Mouse (Mus musculus): ENCODE data around the gene Plagl1. TPM values are rescaled to one million over a fixed set of nuclear protein-coding genes. Genes with fewer than 3 reads are reported as not detected.

Gene Plagl1
- polyA plus RNA-seq, 1 experiment from 2014 or later: 22.6 TPM

DNA sequence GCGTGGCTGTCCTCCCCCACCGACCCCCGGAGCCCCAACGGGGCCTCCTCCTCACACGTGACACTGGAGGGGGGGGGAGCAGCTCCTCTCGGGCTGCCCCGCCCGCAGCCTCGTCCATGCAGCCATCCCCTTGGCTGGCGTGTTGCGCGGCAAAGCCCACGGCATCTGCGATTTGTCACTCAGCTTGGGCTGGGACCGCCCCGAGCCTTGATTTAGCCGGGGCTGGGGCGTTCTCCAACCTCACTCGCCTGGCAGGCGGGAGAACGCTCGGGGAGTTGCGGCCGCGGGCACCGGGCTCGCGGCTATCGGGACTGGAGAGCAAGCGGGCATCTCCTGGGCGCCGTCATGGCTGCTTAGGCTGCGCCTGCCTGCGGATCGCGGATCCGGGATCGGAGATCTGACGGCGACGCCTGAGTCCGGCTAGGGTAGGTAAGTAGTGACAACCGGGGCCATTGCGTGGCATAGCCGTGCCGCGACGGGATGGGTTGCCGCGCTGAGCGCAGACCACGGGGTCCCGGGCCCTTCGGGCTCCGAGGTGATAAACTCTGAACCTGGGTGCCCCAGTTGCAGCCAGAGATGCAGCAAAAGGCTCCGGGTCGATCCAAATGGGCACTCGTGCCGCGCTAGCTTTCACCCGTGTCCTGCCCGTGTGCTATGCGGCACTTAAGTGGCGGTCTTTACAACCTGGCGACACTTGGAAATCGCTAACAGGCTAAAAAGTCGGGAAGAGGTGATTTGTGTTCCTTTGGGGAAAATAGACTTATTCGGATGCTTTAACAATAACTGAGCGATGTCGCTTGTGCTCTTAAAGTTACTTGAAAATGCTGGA is 30.5 kb downstream of the Plagl1 start:
- no peak overlapping the region for H3K9ac ChIP-seq
- 46% methylated on average over 70 of the region's 70 CpGs for WGBS (ENCODE audit: insufficient replicate concordance)
- no peaks in the 10 kb centered on the region for H3K4me1 ChIP-seq (replicated peaks)
- peak overlapping the region; percentile 42 for H3K4me3 ChIP-seq (replicated peaks)
- H3K9me3 ChIP-seq (replicated peaks): no peaks in the 10 kb centered on the region
- H3K27me3 ChIP-seq: peaks cover 37% of the 10 kb centered on the region
- no peak overlapping the region for H3K27ac ChIP-seq (replicated peaks)
- H3K4me2 ChIP-seq: peak overlapping the region; percentile 60
- peak; percentile 47 for ATAC-seq (ENCODE audit: insufficient read depth)
- H3K36me3 ChIP-seq (replicated peaks): no peaks in the 10 kb centered on the region

DNA sequence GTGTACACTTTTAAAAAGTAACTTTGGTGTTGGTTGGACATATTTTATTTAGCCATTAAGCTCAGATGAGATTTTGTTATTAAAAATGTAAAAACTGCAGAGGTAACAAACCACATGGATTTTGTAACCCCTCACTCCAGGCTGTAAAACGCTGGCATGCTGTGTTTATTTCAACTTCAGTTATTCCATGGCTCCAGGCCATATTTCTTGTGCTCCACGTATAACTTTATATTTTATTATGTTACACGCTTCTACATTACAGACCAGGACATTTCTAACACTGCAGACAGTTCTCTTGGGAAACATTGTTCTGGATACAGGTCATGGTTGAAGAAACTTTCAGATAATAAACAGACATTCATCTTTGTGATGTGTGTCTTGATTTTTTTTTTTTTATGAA is 32.7 kb downstream of the Plagl1 start:
- Histone ChIP-seq H3K9me3 (replicated peaks) (no peaks in the 10 kb centered on the region), H3K4me2 (no peak overlapping the region), H3K9ac (no peak overlapping the region), H3K4me1 (replicated peaks) (no peaks in the 10 kb centered on the region), H3K27me3 (peaks cover 37% of the 10 kb centered on the region), H3K4me3 (replicated peaks) (no peak overlapping the region), H3K36me3 (replicated peaks) (no peaks in the 10 kb centered on the region), H3K27ac (replicated peaks) (no peak overlapping the region)
- 60% methylated on average over 3 of the region's 3 CpGs for WGBS (ENCODE audit: insufficient replicate concordance)
- ATAC-seq (ENCODE audit: insufficient read depth): no peak

DNA sequence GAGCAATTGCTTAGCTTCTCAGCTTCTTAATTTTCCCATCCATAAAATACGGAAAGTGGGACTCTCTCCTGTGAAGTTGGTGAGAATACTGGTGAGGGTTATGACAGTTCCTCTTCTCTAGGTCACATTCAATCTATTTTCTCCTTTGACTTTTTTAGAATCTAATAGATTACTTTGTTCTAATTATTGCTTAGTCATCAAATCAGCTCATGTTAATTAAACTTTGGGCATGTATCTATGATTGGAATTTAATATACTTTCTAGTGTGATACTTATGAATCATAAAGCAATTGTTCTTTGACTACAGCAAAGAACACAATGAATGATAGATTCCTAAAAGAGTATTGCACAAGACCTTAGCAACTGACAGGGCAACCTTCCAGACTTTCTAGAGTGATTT is 38.6 kb downstream of the Plagl1 start:
- Histone ChIP-seq H3K4me3 (replicated peaks) (no peak overlapping the region), H3K36me3 (replicated peaks) (no peaks in the 10 kb centered on the region), H3K27ac (replicated peaks) (no peak overlapping the region), H3K4me1 (replicated peaks) (no peaks in the 10 kb centered on the region), H3K9me3 (replicated peaks) (no peaks in the 10 kb centered on the region), H3K27me3 (no peaks in the 10 kb centered on the region), H3K9ac (no peak overlapping the region), H3K4me2 (no peak overlapping the region)
- 51% methylated on average over 1 of the region's 1 CpGs for WGBS (ENCODE audit: insufficient replicate concordance)
- no peak for ATAC-seq (ENCODE audit: insufficient read depth)

DNA sequence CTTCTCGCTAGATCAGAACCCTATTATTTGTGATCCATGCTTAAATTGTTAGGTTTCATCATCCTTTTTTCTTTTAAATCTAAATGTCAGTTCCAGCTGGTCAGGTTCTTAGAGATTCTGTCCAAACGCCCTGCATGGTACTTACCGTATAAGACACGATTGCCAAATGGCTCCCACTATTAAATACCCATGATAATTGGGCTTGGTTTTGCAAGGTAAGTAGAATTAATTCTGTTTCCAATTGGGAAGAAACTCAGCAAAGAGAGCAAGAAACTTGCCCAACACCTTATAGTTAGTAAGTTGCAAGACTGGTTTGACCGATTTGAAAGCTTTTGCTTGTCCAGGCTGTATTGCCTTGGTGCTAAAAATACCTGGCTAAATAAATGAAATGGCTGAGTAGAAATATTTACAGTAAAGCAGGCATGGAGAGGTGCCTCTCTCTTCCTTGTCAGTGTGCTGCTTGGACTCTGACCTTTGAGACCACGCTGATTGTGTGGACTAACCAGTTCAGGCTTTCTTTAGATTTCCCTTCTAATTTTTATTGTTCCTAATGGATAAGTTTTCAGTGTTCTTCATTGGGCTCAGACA is 39.9 kb downstream of the Plagl1 start:
- no peak overlapping the region for H3K9ac ChIP-seq
- H3K27ac ChIP-seq (replicated peaks): no peak overlapping the region
- no peaks in the 10 kb centered on the region for H3K9me3 ChIP-seq (replicated peaks)
- H3K36me3 ChIP-seq (replicated peaks): no peaks in the 10 kb centered on the region
- no peaks in the 10 kb centered on the region for H3K27me3 ChIP-seq
- H3K4me2 ChIP-seq: no peak overlapping the region
- 66% methylated on average over 6 of the region's 6 CpGs for WGBS (ENCODE audit: insufficient replicate concordance)
- no peak overlapping the region for H3K4me3 ChIP-seq (replicated peaks)
- no peak for ATAC-seq (ENCODE audit: insufficient read depth)
- H3K4me1 ChIP-seq (replicated peaks): no peaks in the 10 kb centered on the region

DNA sequence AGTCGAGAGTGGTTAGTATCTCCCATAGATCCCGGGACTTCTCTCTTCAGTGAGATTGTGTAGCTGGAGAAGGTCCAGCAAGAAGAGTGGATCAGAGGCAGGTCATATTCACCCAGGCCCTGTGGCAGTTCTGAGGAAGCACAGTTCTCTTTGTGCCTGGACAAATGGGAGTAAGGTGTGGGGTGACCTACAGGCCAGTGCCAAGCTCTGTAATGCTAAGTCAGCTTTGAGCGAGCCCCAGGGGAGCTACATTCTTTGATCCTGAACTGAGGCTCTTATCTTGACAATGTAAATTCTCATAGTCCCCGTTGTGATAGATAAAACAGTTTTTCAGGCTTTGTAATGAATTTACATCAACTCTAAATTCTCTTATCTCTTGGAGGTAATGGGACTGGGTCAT is 42.1 kb downstream of the Plagl1 start:
- no peaks in the 10 kb centered on the region for H3K36me3 ChIP-seq (replicated peaks)
- H3K4me3 ChIP-seq (replicated peaks): no peak overlapping the region
- 52% methylated on average over 4 of the region's 4 CpGs for WGBS (ENCODE audit: insufficient replicate concordance)
- H3K4me1 ChIP-seq (replicated peaks): no peaks in the 10 kb centered on the region
- no peak overlapping the region for H3K27ac ChIP-seq (replicated peaks)
- no peaks in the 10 kb centered on the region for H3K27me3 ChIP-seq
- H3K9ac ChIP-seq: no peak overlapping the region
- no peak overlapping the region for H3K4me2 ChIP-seq
- no peaks in the 10 kb centered on the region for H3K9me3 ChIP-seq (replicated peaks)
- no peak for ATAC-seq (ENCODE audit: insufficient read depth)

DNA sequence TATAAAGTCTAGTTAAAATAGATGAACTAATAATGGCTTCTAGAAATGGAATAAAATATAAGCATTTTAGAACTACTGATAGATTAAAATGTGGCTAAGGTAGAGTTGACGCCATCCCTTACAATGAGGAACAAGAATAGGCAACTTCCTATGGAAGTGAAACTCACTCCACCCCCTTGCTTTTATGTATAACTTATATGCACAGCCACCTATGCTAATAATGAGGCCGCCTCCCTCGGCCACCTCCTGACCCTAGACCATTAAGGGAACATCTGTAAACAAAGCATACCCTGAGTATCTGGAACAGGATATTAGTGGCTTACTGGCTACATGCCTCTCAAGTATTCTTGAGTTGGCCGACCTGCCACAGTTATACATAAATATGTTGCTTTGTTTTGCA is 43.5 kb downstream of the Plagl1 start:
- Histone ChIP-seq H3K27ac (replicated peaks) (no peak overlapping the region), H3K9me3 (replicated peaks) (no peaks in the 10 kb centered on the region), H3K27me3 (no peaks in the 10 kb centered on the region), H3K4me2 (no peak overlapping the region), H3K4me1 (replicated peaks) (no peaks in the 10 kb centered on the region), H3K9ac (no peak overlapping the region), H3K36me3 (replicated peaks) (no peaks in the 10 kb centered on the region), H3K4me3 (replicated peaks) (no peak overlapping the region)
- ATAC-seq (ENCODE audit: insufficient read depth): no peak
- WGBS (ENCODE audit: insufficient replicate concordance): 50% methylated on average over 4 of the region's 4 CpGs

DNA sequence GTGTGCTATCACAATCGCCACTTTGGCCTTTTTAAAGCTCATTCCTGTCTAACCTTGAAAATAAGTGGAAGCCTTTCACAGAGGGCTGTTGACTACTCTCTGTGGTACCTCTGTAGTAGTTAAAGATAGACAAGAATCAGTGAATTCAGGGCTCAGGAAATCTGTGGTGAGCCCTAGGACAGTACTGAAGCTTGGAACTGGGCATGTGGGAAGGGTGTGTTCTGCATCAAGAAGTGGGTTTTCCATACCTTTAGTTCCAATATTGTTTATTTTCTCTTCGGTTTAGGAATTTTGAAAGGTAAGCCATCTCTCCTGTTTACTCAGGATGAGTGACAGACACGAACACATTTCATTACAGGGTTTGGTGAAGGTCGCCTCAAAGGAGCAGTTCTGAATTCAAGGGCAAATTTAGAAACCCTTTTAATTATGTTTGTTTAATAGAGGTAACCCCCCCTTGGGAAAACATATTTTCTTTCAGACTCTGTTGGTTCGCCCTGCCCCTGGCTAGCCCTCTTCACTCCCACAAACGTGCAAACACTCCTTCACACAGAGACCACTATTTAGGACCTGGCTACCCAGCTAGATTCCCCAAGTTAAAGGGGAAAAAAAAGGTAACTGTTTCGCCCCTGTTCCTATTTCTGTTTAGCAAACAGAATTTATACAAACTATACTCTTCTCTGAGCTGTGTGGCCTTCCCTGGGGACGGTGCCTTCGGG is 46.8 kb downstream of the Plagl1 start:
- Histone ChIP-seq H3K9me3 (replicated peaks) (no peaks in the 10 kb centered on the region), H3K4me2 (no peak overlapping the region), H3K27ac (replicated peaks) (no peak overlapping the region), H3K36me3 (replicated peaks) (no peaks in the 10 kb centered on the region), H3K4me3 (replicated peaks) (no peak overlapping the region), H3K4me1 (replicated peaks) (no peaks in the 10 kb centered on the region), H3K9ac (no peak overlapping the region), H3K27me3 (no peaks in the 10 kb centered on the region)
- no peak for ATAC-seq (ENCODE audit: insufficient read depth)
- WGBS (ENCODE audit: insufficient replicate concordance): 61% methylated on average over 9 of the region's 9 CpGs

DNA sequence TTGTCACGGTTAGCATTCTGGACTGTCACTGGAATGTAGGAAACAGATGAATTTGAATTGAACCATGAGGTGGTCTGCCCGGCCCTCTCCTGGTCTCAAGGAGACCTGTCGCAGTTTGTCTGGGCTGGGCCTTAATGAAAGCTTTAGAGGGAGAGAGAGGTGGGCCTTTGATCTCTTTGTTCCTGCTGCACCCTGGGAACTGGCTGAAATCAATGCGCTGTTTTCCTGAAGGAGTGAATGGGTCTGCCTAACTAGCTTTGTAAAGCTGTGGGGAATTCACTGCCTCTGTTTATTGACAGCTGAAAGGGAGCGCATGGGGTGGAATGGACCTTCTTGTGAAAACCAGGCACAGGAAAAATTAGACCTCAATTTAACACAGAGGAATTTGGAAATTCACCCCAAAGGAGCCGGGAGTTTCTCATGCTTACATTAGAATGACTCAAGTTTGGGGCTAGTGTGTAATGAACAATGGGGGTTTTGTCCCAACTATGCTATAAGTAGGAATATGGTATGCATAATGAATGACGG is 47.8 kb downstream of the Plagl1 start:
- Histone ChIP-seq H3K27ac (replicated peaks) (no peak overlapping the region), H3K36me3 (replicated peaks) (no peaks in the 10 kb centered on the region), H3K4me1 (replicated peaks) (no peaks in the 10 kb centered on the region), H3K27me3 (no peaks in the 10 kb centered on the region), H3K9ac (no peak overlapping the region), H3K4me2 (no peak overlapping the region), H3K4me3 (replicated peaks) (no peak overlapping the region), H3K9me3 (replicated peaks) (no peaks in the 10 kb centered on the region)
- 59% methylated on average over 7 of the region's 7 CpGs for WGBS (ENCODE audit: insufficient replicate concordance)
- ATAC-seq (ENCODE audit: insufficient read depth): no peak

DNA sequence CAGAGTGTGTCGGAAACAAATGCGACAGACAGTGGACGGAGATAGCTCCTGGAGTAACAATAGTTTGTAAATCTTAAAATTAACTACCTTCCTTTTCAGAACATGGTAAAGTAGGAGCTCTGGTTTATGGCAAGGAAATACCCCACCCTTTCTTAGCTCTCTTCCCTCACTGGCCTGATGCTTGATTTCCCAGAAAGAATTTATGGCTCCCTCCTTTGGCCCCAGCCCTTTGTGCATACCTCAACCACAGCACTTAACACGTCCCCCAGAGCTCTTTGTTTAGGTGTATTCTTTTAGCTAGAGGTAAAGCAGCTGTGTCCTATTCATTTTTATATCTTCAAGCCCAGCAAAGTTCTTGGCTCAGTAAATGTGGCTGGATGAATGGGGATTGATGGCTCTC is 48.5 kb downstream of the Plagl1 start:
- no peak overlapping the region for H3K4me3 ChIP-seq (replicated peaks)
- ATAC-seq (ENCODE audit: insufficient read depth): no peak
- no peaks in the 10 kb centered on the region for H3K4me1 ChIP-seq (replicated peaks)
- H3K4me2 ChIP-seq: no peak overlapping the region
- no peaks in the 10 kb centered on the region for H3K27me3 ChIP-seq
- no peaks in the 10 kb centered on the region for H3K9me3 ChIP-seq (replicated peaks)
- no peaks in the 10 kb centered on the region for H3K36me3 ChIP-seq (replicated peaks)
- no peak overlapping the region for H3K9ac ChIP-seq
- H3K27ac ChIP-seq (replicated peaks): no peak overlapping the region
- WGBS (ENCODE audit: insufficient replicate concordance): 56% methylated on average over 4 of the region's 4 CpGs

DNA sequence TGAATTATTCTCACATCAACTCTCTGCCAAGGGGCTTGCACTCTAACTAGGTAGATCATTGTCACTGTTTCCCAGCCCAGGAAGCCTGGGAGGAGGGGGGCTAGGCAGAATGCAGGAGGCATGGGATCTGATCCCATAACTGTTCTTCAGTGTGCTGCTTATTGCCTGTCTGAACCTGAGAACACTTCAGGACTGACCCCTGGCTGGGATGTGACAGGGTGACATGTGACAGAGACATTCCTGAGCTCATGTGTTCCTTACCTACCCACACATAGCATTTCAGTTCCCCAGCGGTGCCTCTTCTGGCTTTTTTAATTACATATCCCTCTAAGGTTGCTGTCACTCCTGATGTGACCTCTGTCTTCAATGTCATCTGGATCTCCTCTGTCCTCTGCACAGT is 49.5 kb downstream of the Plagl1 start:
- no peak overlapping the region for H3K4me3 ChIP-seq (replicated peaks)
- H3K27me3 ChIP-seq: no peaks in the 10 kb centered on the region
- no peaks in the 10 kb centered on the region for H3K4me1 ChIP-seq (replicated peaks)
- no peak overlapping the region for H3K4me2 ChIP-seq
- no peak overlapping the region for H3K27ac ChIP-seq (replicated peaks)
- no peaks in the 10 kb centered on the region for H3K36me3 ChIP-seq (replicated peaks)
- WGBS (ENCODE audit: insufficient replicate concordance): 54% methylated on average over 1 of the region's 1 CpGs
- H3K9ac ChIP-seq: no peak overlapping the region
- no peaks in the 10 kb centered on the region for H3K9me3 ChIP-seq (replicated peaks)
- no peak for ATAC-seq (ENCODE audit: insufficient read depth)

DNA sequence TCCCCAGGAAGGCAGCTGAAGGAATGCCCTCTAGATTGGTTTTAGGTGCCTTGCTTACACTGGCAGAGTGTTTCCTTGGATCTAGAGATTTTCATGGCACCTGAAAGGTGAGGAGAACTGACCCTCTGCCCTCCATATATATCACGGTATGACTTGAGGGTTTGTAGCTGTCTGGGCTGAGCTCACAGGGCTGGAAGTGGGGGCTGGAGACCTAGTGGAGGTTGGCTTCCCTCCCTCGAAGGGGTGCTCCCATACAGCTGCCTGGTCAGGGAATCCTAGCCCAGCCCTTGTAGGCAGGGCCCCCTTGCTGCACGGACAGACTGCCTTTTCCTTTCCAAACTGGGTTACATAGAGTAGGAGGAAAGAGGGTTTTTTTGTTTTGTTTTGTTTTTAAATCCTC is 52.5 kb downstream of the Plagl1 start:
- Histone ChIP-seq H3K27me3 (no peaks in the 10 kb centered on the region), H3K27ac (replicated peaks) (no peak overlapping the region), H3K36me3 (replicated peaks) (no peaks in the 10 kb centered on the region), H3K4me2 (no peak overlapping the region), H3K9me3 (replicated peaks) (no peaks in the 10 kb centered on the region), H3K4me1 (replicated peaks) (no peaks in the 10 kb centered on the region), H3K9ac (no peak overlapping the region), H3K4me3 (replicated peaks) (no peak overlapping the region)
- no peak for ATAC-seq (ENCODE audit: insufficient read depth)
- WGBS (ENCODE audit: insufficient replicate concordance): 53% methylated on average over 3 of the region's 3 CpGs
